Mouse (Mus musculus) left cerebral cortex, adult 2 months (tissue): Measurements from ENCODE around the gene Klrg2. TPM values are rescaled to one million over a fixed set of nuclear protein-coding genes. Genes with fewer than 3 reads are reported as not detected.

Source experiments
- DNase-seq, 2 experiments: peaks; one replicate each; pipeline ENCODE4 v3.0.0; 2021 to 2022; ENCODE audit warnings: low spot score in 2 of 2, mixed read lengths in 1 of 2; ENCODE audit errors: extremely low spot score in 1 of 2
- H3K27ac ChIP-seq: fragments of 200-600 bp; 2 replicates; pipeline ENCODE4 v1.8.1; 2022
- H3K4me3 ChIP-seq: fragments of 200-600 bp; 2 replicates; pipeline ENCODE4 v1.8.1; 2022
- CTCF ChIP-seq: fragments of 200-600 bp; IDR thresholded peaks from 2 replicates; pipeline ENCODE4 v1.8.1; 2022; ENCODE audit warnings: antibody characterized with exemption, mild to moderate bottlenecking, moderate library complexity
- intact Hi-C: fragments of 180-260 bp; cut with DNase I; formaldehyde crosslinking; loops from one replicate; pipeline ENCODE4 v1.15.1; 2025
- total RNA-seq, 2 experiments: library from RNA; stranded (reverse); gene quantifications; 2 replicates each; pipeline ENCODE4 v1.2.3; 2021

Klrg2 gene
- total RNA-seq, 2 experiments from 2014 or later = 0.70 to 1.1 TPM

DNA sequence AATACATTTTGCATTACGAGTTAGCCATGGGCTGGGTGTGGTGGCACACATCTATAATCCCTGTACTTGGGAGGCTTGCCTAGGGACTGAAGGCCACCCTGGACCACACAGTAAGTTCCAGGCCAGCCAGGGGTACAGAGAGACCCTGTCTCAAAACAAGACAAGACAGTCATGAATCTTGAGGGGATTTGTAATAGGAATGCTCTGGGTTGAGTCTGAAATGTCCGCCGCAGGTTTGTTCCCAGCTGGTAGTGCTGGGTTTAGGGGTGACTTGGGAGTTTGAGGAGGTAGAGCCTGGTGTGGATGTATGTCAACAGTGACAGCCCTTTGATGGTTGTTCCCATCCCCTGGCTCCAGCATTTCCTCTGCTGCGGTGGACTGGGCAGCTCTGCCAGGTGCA, 10.0 kb downstream of the Klrg2 start:
- H3K4me3 ChIP-seq = no peak overlapping the region

DNA sequence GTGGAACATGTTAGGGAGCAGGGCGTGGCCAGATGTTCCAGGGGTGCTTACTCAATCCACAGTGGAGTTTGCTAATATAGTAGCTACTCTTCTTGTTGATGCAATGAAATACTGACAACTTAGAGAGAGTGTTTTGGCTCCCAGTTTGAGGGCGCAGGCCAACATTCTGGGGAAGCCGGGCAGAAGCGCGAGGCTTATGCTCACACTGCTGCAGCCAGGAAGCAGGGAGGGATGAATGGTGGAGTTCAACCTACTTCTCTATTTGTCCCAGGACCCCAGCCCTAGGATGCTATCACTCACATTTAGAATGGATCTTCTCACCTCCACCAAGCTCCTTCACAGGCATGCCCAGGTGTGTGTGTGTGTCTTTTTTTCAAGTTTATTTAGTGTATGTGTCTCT, 11.0 kb downstream of the Klrg2 start:
- Histone ChIP-seq H3K27ac (no peak overlapping the region), H3K4me3 (no peak overlapping the region)
- no peak for TF ChIP-seq CTCF
- intact Hi-C loops = no loop called here
- peak in 1 of 2 experiments; percentile 6 for DNase-seq

More for the DNA sequence above, 10.0 kb downstream of the Klrg2 start:
- no peak for TF ChIP-seq CTCF
- no peak for DNase-seq
- no peak overlapping the region for H3K27ac ChIP-seq
- intact Hi-C loops = no loop called here

DNA sequence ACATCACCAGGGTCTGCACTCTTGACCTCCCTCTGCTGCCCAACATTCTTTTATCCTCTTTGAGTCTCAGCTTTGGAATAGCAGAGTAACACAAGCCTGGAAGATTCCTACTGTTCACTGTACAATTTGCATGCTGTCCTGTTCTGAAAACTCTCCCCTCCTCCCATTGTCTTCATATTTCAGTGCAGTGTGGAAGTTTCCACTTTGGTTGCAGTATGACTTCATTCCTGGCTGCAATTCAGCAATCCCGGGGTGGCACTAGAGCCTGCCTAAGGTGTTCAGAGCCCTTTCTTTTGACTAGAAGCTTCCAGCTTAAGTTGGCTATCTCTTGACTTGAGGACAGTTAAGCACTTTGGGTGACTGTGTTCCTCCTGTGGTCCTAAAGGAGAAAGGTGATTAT, 12.6 kb downstream of the Klrg2 start:
- DNase-seq = peak; percentile 13 to 28
- peak overlapping the region; percentile 53; the same call in 1 of the 2 replicates for H3K27ac ChIP-seq
- no peak overlapping the region for H3K4me3 ChIP-seq
- intact Hi-C loops = no loop called here
- no peak for TF ChIP-seq CTCF

DNA sequence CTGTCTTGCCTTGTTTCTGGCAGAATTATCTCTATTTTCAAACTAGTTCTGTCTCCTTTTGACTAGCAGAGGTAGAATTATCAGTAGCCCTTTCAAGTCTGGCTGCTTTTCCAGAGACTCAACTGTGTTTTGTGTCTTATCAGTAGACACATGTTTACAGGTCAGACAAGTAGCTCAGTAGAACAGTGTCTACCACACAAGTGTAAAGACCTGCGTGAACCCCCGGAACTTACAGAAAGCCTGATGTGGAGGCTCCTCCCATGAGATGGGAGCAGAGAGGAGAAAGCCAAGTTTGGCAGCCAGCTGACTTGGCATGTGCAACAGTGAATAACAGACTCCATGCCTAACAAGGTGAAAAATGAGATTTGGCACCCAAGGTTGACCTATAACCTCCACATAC, 13.6 kb downstream of the Klrg2 start:
- intact Hi-C loops = no loop called here
- no peak for DNase-seq
- TF ChIP-seq CTCF = no peak

GRCm38 (mm10) chr6:38622406-38622805, 14.6 kb downstream of the Klrg2 start:
- no peak overlapping the region for H3K27ac ChIP-seq
- H3K4me3 ChIP-seq = no peak overlapping the region
- peak in 1 of 2 experiments; percentile 7 for DNase-seq
- intact Hi-C loops = no loop called here
- TF ChIP-seq CTCF = no peak

More for the DNA sequence above, 13.6 kb downstream of the Klrg2 start:
- no peak overlapping the region for H3K4me3 ChIP-seq
- H3K27ac ChIP-seq = no peak overlapping the region

GRCm38 (mm10) chr6:38609892-38610291, 27.1 kb downstream of the Klrg2 start:
- H3K4me3 ChIP-seq = no peak overlapping the region
- no peak for DNase-seq
- H3K27ac ChIP-seq = no peak overlapping the region
- TF ChIP-seq CTCF = no peak
- intact Hi-C loops = loop anchor here (5.0 kb wide), 1 partner anchor 82 kb away; no protein-coding TSS in a partner anchor

DNA sequence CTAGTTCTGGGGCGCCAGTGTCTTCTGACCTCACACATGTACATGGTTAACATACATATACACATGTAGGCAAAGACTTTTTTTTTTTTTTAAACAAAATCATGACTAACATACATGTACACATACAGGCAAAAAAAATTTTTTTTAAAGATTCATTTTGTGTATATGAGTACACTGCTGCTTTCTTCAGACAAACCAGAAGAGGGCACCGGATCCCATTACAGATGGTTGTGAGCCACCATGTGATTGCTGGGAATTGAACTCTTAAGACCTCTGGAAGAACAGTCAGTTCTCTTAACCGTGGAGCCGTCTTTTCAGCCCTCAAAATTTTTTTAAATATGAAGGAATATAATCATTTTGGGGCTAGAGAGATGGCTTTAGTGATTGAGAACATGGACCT, 39.6 kb downstream of the Klrg2 start:
- intact Hi-C loops = no loop called here
- Histone ChIP-seq H3K27ac (no peak overlapping the region), H3K4me3 (no peak overlapping the region)
- DNase-seq = no peak
- TF ChIP-seq CTCF = peak; percentile 28

GRCm38 (mm10) chr6:38581711-38582110, 55.3 kb downstream of the Klrg2 start:
- no peak overlapping the region for H3K4me3 ChIP-seq
- DNase-seq = no peak
- no peak overlapping the region for H3K27ac ChIP-seq
- intact Hi-C loops = no loop called here
- no peak for TF ChIP-seq CTCF

DNA sequence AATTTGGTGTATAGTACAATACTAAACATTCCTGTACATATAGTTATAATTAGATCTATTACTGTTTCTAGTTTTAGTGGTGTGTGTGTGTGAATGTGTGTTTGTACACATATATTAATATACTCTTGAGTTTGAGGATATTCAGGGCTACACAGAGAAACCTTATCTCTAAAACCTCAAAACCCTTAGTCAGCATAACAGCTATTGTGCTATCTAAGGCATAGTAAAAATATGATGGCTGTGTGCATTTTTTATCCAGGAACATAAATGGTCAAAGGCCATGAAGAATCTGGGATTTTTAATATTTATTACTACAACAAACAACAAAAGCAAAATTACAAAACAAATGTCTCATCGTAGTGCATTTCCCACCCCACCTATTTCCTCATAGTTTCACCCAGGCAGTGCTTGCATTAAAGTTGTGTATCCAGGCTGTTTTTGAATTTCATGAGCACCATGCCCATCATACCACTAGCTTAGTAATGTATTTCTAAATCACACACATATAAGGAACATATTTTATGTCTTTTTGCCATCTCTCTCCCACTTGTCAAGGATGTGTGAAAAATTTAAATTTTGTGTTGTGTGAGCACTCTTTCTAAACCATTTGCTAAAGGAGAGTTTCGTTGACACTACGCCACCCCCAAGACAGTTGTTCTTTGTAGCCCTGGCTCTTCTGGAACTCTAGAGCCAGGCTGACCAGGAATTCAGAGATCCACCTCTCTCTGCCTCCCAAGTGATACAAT, 56.8 kb downstream of the Klrg2 start:
- DNase-seq = no peak
- intact Hi-C loops = no loop called here
- H3K4me3 ChIP-seq = no peak overlapping the region
- no peak overlapping the region for H3K27ac ChIP-seq
- TF ChIP-seq CTCF = no peak

DNA sequence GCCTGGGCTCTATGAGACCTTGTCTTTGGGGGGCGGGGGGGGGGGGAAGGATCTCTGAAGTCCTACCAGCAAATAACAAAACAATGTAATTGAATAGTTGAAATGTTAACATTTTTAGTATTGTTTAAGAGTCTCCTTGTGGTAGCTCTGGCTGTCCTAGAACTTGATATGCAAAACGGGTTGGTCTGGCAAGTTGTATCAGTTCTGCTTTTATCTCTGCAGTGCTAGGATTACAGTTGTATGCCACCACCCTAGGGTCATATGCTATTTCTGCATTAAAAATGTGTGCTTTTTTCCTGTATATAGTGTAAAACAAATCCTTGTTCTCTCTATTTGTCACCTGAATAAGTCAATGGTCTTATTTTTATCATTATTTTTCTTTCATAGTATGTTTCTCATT, 60.9 kb downstream of the Klrg2 start:
- intact Hi-C loops = no loop called here
- H3K4me3 ChIP-seq = no peak overlapping the region
- no peak overlapping the region for H3K27ac ChIP-seq
- no peak for DNase-seq
- no peak for TF ChIP-seq CTCF

Other genes starting within 250 kb of the Klrg2 start
- 10 to 100 TPM; 53.7 to 65.8 TPM for gene Ubn2, start 203.3 kb downstream of the Klrg2 start, total RNA-seq
- 10 to 100 TPM; 53.2 to 58.7 TPM for gene Fmc1, start 103.7 kb downstream of the Klrg2 start, total RNA-seq
- gene Luc7l2, start 85.9 kb downstream of the Klrg2 start, total RNA-seq = 100 to 1,000 TPM; 180 to 183 TPM
- 10 to 100 TPM; 67.4 to 69.7 TPM for gene Clec2l, start 25.8 kb upstream of the Klrg2 start, total RNA-seq
- 1 to 10 TPM; 2.2 to 2.6 TPM for gene Tbxas1, start 238.2 kb upstream of the Klrg2 start, total RNA-seq
- 10 to 100 TPM; 54.7 to 61.3 TPM for gene Hipk2, start 238.9 kb upstream of the Klrg2 start, total RNA-seq